ENCODE assay signal across 16 mouse cellular contexts in genomic region chr2:72785365-72786043, GRCm38 (mm10).
A peak's percentile ranks its signal among the peaks of the same experiment; 100 is the strongest.
DNase-seq lines count a peak whose midpoint lies in the region; ATAC-seq and TF ChIP-seq lines count a peak whose summit lies in the region.
"Had no signal": no experiment of that assay in that cellular context is flagged by ENCODE, and none has a peak within 500 bp of the region (broad histone marks: within the 10 kb centered on the region; RNA-seq: fewer than 3 reads in every experiment).

No protein-coding gene starts in this region.

- no peaks in the 10 kb centered on the region for H3K36me3 ChIP-seq in heart, embryonic 11.5 days (ENCODE audit: control insufficient read depth, insufficient read depth, low read length)
- no peaks in the 10 kb centered on the region for H3K36me3 ChIP-seq in liver, embryonic 14.5 days (replicated peaks; ENCODE audit: control insufficient read depth, insufficient read depth, low read depth)
- no peaks in the 10 kb centered on the region for H3K36me3 ChIP-seq in forebrain, embryonic 10.5 days (replicated peaks)

- TF ChIP-seq EP300 in liver, embryonic 14.5 days (IDR thresholded peaks at IDR 0.05; ENCODE audit: low read depth): no peak

- 0 out of 2 replicates have a peak, but pooled peaks cover 7% of the 10 kb centered on the region for H3K4me1 ChIP-seq in heart, embryonic 11.5 days (ENCODE audit: control insufficient read depth, insufficient read depth, low read length)
- H3K4me1 ChIP-seq in liver, embryonic 14.5 days (replicated peaks; ENCODE audit: control insufficient read depth in 2 of 2, insufficient read depth in 2 of 2, low read length in 1 of 2): peaks cover 0 to 11% of the 10 kb centered on the region in 2 experiments; a peak in 1 of 4 replicates
- peaks cover 12% of the 10 kb centered on the region for H3K4me1 ChIP-seq in forebrain, embryonic 10.5 days

- no peaks in the 10 kb centered on the region for H3K9me3 ChIP-seq in heart, embryonic 11.5 days (replicated peaks; ENCODE audit: control insufficient read depth, low read length)
- no peaks in the 10 kb centered on the region for H3K9me3 ChIP-seq in liver, embryonic 14.5 days (ENCODE audit: control insufficient read depth, low read length)
- no peaks in the 10 kb centered on the region for H3K9me3 ChIP-seq in forebrain, embryonic 10.5 days

- peak; percentile 63 for DNase-seq in heart, adult 11 months
- DNase-seq in lung, postnatal 36 days: peak; percentile 3
- no peak for DNase-seq in lung, postnatal 14 days
- peak in 2 of 3 experiments; percentile 29 to 31 for DNase-seq in liver, embryonic 14.5 days (ENCODE audit: low read depth in 3 of 3, low spot score in 3 of 3)
- no peak for DNase-seq in adrenal gland, postnatal 10 days
- no peak for DNase-seq in forebrain, embryonic 10.5 days (ENCODE audit: extremely low spot score, low spot score)
- DNase-seq in cerebellum, adult 11-12 months: no peak
- DNase-seq: adrenal gland, adult 8-10 months; cerebellum, postnatal 36 days; forebrain, postnatal 0 days; gastrocnemius, postnatal 25 days; right cerebral cortex, postnatal 25 days; thymus, postnatal 4 days had no signal

- no peak overlapping the region for H3K4me2 ChIP-seq in heart, embryonic 11.5 days
- no peak overlapping the region for H3K4me2 ChIP-seq in liver, embryonic 14.5 days (ENCODE audit: low read depth)

- H3K4me3 ChIP-seq in heart, embryonic 11.5 days (ENCODE audit: low read depth, low read length): no peak overlapping the region
- no peak overlapping the region for H3K4me3 ChIP-seq in liver, embryonic 14.5 days (ENCODE audit: insufficient read depth in 1 of 2, low read depth in 2 of 2, low read length in 2 of 2)
- H3K4me3 ChIP-seq in forebrain, embryonic 10.5 days: no peak overlapping the region
- H3K4me3 ChIP-seq: myocyte had no signal

- no peak overlapping the region for H3K27ac ChIP-seq in heart, embryonic 11.5 days (ENCODE audit: low read depth, low read length)
- peak overlapping the region; percentile 52 for H3K27ac ChIP-seq in liver, embryonic 14.5 days
- H3K27ac ChIP-seq in forebrain, embryonic 10.5 days: no peak overlapping the region
- H3K27ac ChIP-seq: kidney, postnatal 0 days had no signal

- no peak overlapping the region for H3K9ac ChIP-seq in heart, embryonic 11.5 days (ENCODE audit: low read depth, low read length)
- no peak overlapping the region for H3K9ac ChIP-seq in liver, embryonic 14.5 days (replicated peaks)
- H3K9ac ChIP-seq: forebrain, postnatal 0 days had no signal

- TF ChIP-seq CTCF in liver, embryonic 14.5 days (IDR thresholded peaks at IDR 0.05; ENCODE audit: low read depth): no peak

- 82% methylated on average over 8 of the region's 8 CpGs for WGBS in heart, embryonic 11.5 days (ENCODE audit: insufficient replicate concordance)
- 59% methylated on average over 8 of the region's 8 CpGs for WGBS in liver, embryonic 14.5 days (ENCODE audit: insufficient replicate concordance)
- WGBS in forebrain, embryonic 10.5 days: 88% methylated on average over 8 of the region's 8 CpGs

- no peaks in the 10 kb centered on the region for H3K27me3 ChIP-seq in heart, embryonic 11.5 days (ENCODE audit: control insufficient read depth, insufficient read depth, low read length)
- no peaks in the 10 kb centered on the region for H3K27me3 ChIP-seq in liver, embryonic 14.5 days (ENCODE audit: control insufficient read depth, insufficient read depth, low read length)
- H3K27me3 ChIP-seq in forebrain, embryonic 10.5 days (ENCODE audit: poor library complexity, severe bottlenecking): no peaks in the 10 kb centered on the region

- ATAC-seq in heart, embryonic 11.5 days (replicated peaks; ENCODE audit: insufficient number of reproducible peaks, low FRiP score, low TSS enrichment): no peak
- peak; percentile 80 for ATAC-seq in liver, embryonic 14.5 days (ENCODE audit: insufficient read depth)
- ATAC-seq: forebrain, postnatal 0 days had no signal

Comparison
In these comparisons a context has a peak if more than half of its experiments do, and no peak if none do; other contexts are left out.
1. DNase-seq: peak in heart, adult 11 months (single experiment), lung, postnatal 36 days (single experiment) and liver, embryonic 14.5 days (2 of 3); none in lung, postnatal 14 days (single experiment), adrenal gland, postnatal 10 days (single experiment), forebrain, embryonic 10.5 days (single experiment) and cerebellum, adult 11-12 months (single experiment).